Mouse (Mus musculus) liver, embryonic 14.5 days (tissue): ENCODE results near the gene Lamc1.

Experiments
- CTCF ChIP-seq: IDR thresholded peaks from 2 replicates; pipeline ENCODE4 v1.5.1; 2016; ENCODE audit warnings: antibody characterized with exemption, low read depth, control low read depth
- EP300 ChIP-seq: IDR thresholded peaks from 2 replicates; pipeline ENCODE4 v1.6.1; 2016; ENCODE audit warnings: antibody characterized with exemption, low read depth

GRCm38 (mm10) chr1:153308179-153308914 lies 24.2 kb downstream of the Lamc1 start:
- TF ChIP-seq CTCF (no peak), EP300 (no peak)
